Mouse (Mus musculus): ENCODE data around the gene Kif24. TPM values are rescaled to one million over a fixed set of nuclear protein-coding genes. Genes with fewer than 3 reads are reported as not detected.

The Kif24 gene
- total RNA-seq, 1 experiment = 9.7 TPM

DNA sequence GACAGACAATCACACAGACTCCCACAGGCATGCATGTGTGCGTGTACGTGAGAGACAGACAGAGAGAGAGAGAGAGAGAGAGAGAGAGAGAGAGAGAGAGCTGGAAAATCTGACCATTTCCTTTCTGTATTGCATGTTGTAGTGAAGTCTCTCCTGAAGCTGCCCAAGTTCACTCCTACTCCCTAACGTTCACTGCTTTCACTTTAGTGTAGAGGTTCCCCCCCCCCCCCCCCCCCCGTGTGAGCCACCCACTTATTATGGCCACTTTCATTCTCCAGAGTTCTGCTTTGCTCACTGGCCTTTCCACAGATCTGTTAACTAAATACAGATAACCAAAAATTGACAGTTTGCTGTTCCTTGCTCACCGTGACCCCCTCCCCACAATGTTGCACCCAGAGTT, 116.8 kb downstream of the Kif24 start:
- Histone ChIP-seq H3K27ac (ENCODE audit: insufficient read depth, low read depth, low read length, poor library complexity, severe bottlenecking) (no peak overlapping the region), H3K9me3 (ENCODE audit: control insufficient read depth, insufficient read depth, low read depth, low read length) (no peaks in the 10 kb centered on the region), H3K4me1 (ENCODE audit: control insufficient read depth in 2 of 2, insufficient read depth in 2 of 2, low read length in 2 of 2, poor library complexity in 1 of 2) (peaks cover 0 to 8% of the 10 kb centered on the region in 2 experiments; a peak in 2 of 4 replicates), H3K4me3 (ENCODE audit: insufficient read depth in 1 of 2, low read depth in 1 of 2, low read length in 2 of 2, poor library complexity in 1 of 2, severe bottlenecking in 1 of 2) (no peak overlapping the region; a peak in 1 of 4 replicates), H3K36me3 (ENCODE audit: control insufficient read depth, insufficient read depth, low read length, poor library complexity, severe bottlenecking) (no peaks in the 10 kb centered on the region), H3K9ac (ENCODE audit: insufficient read depth, low read depth, low read length, poor library complexity, severe bottlenecking) (no peak overlapping the region)
- TF ChIP-seq ZNF384 (IDR thresholded peaks at IDR 0.05; ENCODE audit: low read depth, low read length) (no peak), HCFC1 (IDR thresholded peaks at IDR 0.05; ENCODE audit: borderline replicate concordance, insufficient read depth, low read length) (no peak), CHD2 (IDR thresholded peaks at IDR 0.05; ENCODE audit: low read depth, low read length) (no peak), MAFK (IDR thresholded peaks at IDR 0.05; ENCODE audit: insufficient read depth, low read depth, low read length) (no peak), ZC3H11A (IDR thresholded peaks at IDR 0.05; ENCODE audit: borderline replicate concordance, low read depth, low read length) (no peak)
- DNase-seq (ENCODE audit: low read depth, low spot score) = no peak
- in situ Hi-C loops (cut with MboI; ENCODE audit: low sequenced_read_pairs in 2 of 2, unreplicated experiment in 2 of 2) = no loop called here

DNA sequence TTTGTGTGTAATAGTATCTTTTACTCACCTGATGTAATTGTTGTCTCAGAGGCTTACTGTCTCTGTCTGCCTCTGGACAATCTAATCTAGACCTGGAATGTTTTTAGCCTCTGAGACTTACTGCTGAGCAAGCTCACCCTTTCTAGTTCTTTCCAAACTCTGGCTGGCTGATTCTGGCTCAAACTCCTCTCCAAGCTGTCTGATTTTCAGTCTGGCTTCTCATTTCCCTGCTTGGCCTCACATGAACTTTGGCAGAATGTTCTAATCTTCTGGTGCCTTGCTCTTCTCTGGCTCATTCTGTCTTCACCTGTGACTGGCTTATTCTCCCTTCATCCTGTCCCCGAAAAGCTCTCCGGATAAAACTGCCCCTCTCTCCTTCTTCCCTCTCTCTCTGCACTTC, 118.7 kb downstream of the Kif24 start:
- H3K4me1 ChIP-seq (ENCODE audit: control insufficient read depth in 2 of 2, insufficient read depth in 2 of 2, low read length in 2 of 2, poor library complexity in 1 of 2) = peaks cover 0 to 8% of the 10 kb centered on the region in 2 experiments; a peak in 2 of 4 replicates
- no peaks in the 10 kb centered on the region for H3K36me3 ChIP-seq (ENCODE audit: control insufficient read depth, insufficient read depth, low read length, poor library complexity, severe bottlenecking)
- no peak overlapping the region for H3K4me3 ChIP-seq (ENCODE audit: insufficient read depth in 1 of 2, low read depth in 1 of 2, low read length in 2 of 2, poor library complexity in 1 of 2, severe bottlenecking in 1 of 2)
- H3K9ac ChIP-seq (ENCODE audit: insufficient read depth, low read depth, low read length, poor library complexity, severe bottlenecking) = no peak overlapping the region
- no peaks in the 10 kb centered on the region for H3K9me3 ChIP-seq (ENCODE audit: control insufficient read depth, insufficient read depth, low read depth, low read length)
- in situ Hi-C loops (cut with MboI; ENCODE audit: low sequenced_read_pairs in 2 of 2, unreplicated experiment in 2 of 2) = no loop called here
- TF ChIP-seq ZC3H11A (IDR thresholded peaks at IDR 0.05; ENCODE audit: borderline replicate concordance, low read depth, low read length) (no peak), HCFC1 (IDR thresholded peaks at IDR 0.05; ENCODE audit: borderline replicate concordance, insufficient read depth, low read length) (no peak), CHD2 (IDR thresholded peaks at IDR 0.05; ENCODE audit: low read depth, low read length) (no peak), MAFK (IDR thresholded peaks at IDR 0.05; ENCODE audit: insufficient read depth, low read depth, low read length) (no peak), ZNF384 (IDR thresholded peaks at IDR 0.05; ENCODE audit: low read depth, low read length) (no peak)
- no peak for DNase-seq (ENCODE audit: low read depth, low spot score)
- no peak overlapping the region for H3K27ac ChIP-seq (ENCODE audit: insufficient read depth, low read depth, low read length, poor library complexity, severe bottlenecking)

- H3K4me3 ChIP-seq (ENCODE audit: insufficient read depth in 1 of 2, low read depth in 1 of 2, low read length in 2 of 2, poor library complexity in 1 of 2, severe bottlenecking in 1 of 2) = peak overlapping the region in 1 of 2 experiments; percentile 14; a peak in 1 of 4 replicates
- DNase-seq (ENCODE audit: low read depth, low spot score) = no peak
- no peak overlapping the region for H3K27ac ChIP-seq (ENCODE audit: insufficient read depth, low read depth, low read length, poor library complexity, severe bottlenecking)
- no peak overlapping the region for H3K9ac ChIP-seq (ENCODE audit: insufficient read depth, low read depth, low read length, poor library complexity, severe bottlenecking)
- no peaks in the 10 kb centered on the region for H3K36me3 ChIP-seq (ENCODE audit: control insufficient read depth, insufficient read depth, low read length, poor library complexity, severe bottlenecking)
- H3K9me3 ChIP-seq (ENCODE audit: control insufficient read depth, insufficient read depth, low read depth, low read length) = no peaks in the 10 kb centered on the region
- in situ Hi-C loops (cut with MboI; ENCODE audit: low sequenced_read_pairs in 2 of 2, unreplicated experiment in 2 of 2) = no loop called here
- H3K4me1 ChIP-seq (ENCODE audit: control insufficient read depth in 2 of 2, insufficient read depth in 2 of 2, low read length in 2 of 2, poor library complexity in 1 of 2) = no peaks in the 10 kb centered on the region
- no peak for TF ChIP-seq CHD2 (IDR thresholded peaks at IDR 0.05; ENCODE audit: low read depth, low read length)
- no peak for TF ChIP-seq HCFC1 (IDR thresholded peaks at IDR 0.05; ENCODE audit: borderline replicate concordance, insufficient read depth, low read length)
- no peak for TF ChIP-seq ZC3H11A (IDR thresholded peaks at IDR 0.05; ENCODE audit: borderline replicate concordance, low read depth, low read length)
- no peak for TF ChIP-seq ZNF384 (IDR thresholded peaks at IDR 0.05; ENCODE audit: low read depth, low read length)
- no peak for TF ChIP-seq MAFK (IDR thresholded peaks at IDR 0.05; ENCODE audit: insufficient read depth, low read depth, low read length)
Observed at GRCm38 (mm10) chr4:41340912-41341550, 123.7 kb downstream of the Kif24 start.

Other genes starting within 250 kb of the Kif24 start
- gene Ubap2, start 189.7 kb downstream of the Kif24 start, total RNA-seq (2012; rRNA removed) = 41.2 and 42.7 TPM in 2 replicates
- 20.4 and 27.7 TPM in 2 replicates for gene Dcaf12, start 150.0 kb downstream of the Kif24 start, total RNA-seq (2012; rRNA removed)
- gene Ubap1, start 115.9 kb downstream of the Kif24 start, total RNA-seq (2012; rRNA removed) = 24.3 and 27.5 TPM in 2 replicates
- gene Nudt2, start 264 bp upstream of the Kif24 start, total RNA-seq (2012; rRNA removed) = 11.9 and 19.8 TPM in 2 replicates
- 6.4 and 11.6 TPM in 2 replicates for gene AI464131, start 38.2 kb upstream of the Kif24 start, total RNA-seq (2012; rRNA removed)
- not detected in 2 replicates for gene 1110017D15Rik, start 52.4 kb upstream of the Kif24 start, total RNA-seq (2012; rRNA removed)
- gene Fam219a, start 104.7 kb upstream of the Kif24 start, total RNA-seq (2012; rRNA removed) = 2.9 TPM in 2 replicates
- gene Dnaic1, start 104.9 kb upstream of the Kif24 start, total RNA-seq (2012; rRNA removed) = 1.7 and 2.0 TPM in 2 replicates
- gene Enho, start 175.4 kb upstream of the Kif24 start, total RNA-seq (2012; rRNA removed) = 4.7 and 5.8 TPM in 2 replicates
- 17.0 and 19.9 TPM in 2 replicates for gene Cntfr, start 232.2 kb upstream of the Kif24 start, total RNA-seq (2012; rRNA removed)
- gene Il11ra1, start 235.1 kb upstream of the Kif24 start, total RNA-seq (2012; rRNA removed) = 13.5 and 20.9 TPM in 2 replicates
- 56.8 and 67.7 TPM in 2 replicates for gene Rpp25l, start 248.6 kb upstream of the Kif24 start, total RNA-seq (2012; rRNA removed)